Mouse (Mus musculus): Measurements from ENCODE around the gene Rnf220.

Rnf220 gene

GRCm38 (mm10) chr4:117434336-117434735 lies 62.5 kb downstream of the Rnf220 start:
- no peak for DNase-seq

- DNase-seq = no peak
These were observed 67.2 kb downstream of the Rnf220 start for GRCm38 (mm10) chr4:117429604-117430003.

- DNase-seq = no peak
These were observed 69.3 kb downstream of the Rnf220 start for GRCm38 (mm10) chr4:117427540-117427939.

- no peak for DNase-seq
These were observed 75.8 kb downstream of the Rnf220 start for GRCm38 (mm10) chr4:117421077-117421476.

GRCm38 (mm10) chr4:117416827-117417226 lies 80.0 kb downstream of the Rnf220 start:
- DNase-seq = no peak

GRCm38 (mm10) chr4:117410049-117410410 lies 86.8 kb downstream of the Rnf220 start:
- no peak for DNase-seq

GRCm38 (mm10) chr4:117409144-117410048 lies 87.5 kb downstream of the Rnf220 start:
- peak; percentile 40 for DNase-seq

- no peak for DNase-seq
These were observed 88.9 kb downstream of the Rnf220 start for GRCm38 (mm10) chr4:117407945-117408344.

- DNase-seq = peak; percentile 56
These were observed 90.9 kb downstream of the Rnf220 start for GRCm38 (mm10) chr4:117405999-117406398.

GRCm38 (mm10) chr4:117405211-117405610 lies 91.6 kb downstream of the Rnf220 start:
- DNase-seq = no peak

GRCm38 (mm10) chr4:117403411-117403810 lies 93.4 kb downstream of the Rnf220 start:
- no peak for DNase-seq

GRCm38 (mm10) chr4:117397128-117397527 lies 99.7 kb downstream of the Rnf220 start:
- DNase-seq = peak; percentile 14

- DNase-seq = no peak
These were observed 103.8 kb downstream of the Rnf220 start for GRCm38 (mm10) chr4:117393027-117393426.

- no peak for DNase-seq
These were observed 104.5 kb downstream of the Rnf220 start for GRCm38 (mm10) chr4:117392391-117392790.

GRCm38 (mm10) chr4:117391966-117392365 lies 104.9 kb downstream of the Rnf220 start:
- DNase-seq = no peak

- no peak for DNase-seq
These were observed 105.7 kb downstream of the Rnf220 start for GRCm38 (mm10) chr4:117390850-117391795.

- no peak for DNase-seq
These were observed 107.4 kb downstream of the Rnf220 start for GRCm38 (mm10) chr4:117389264-117390054.

GRCm38 (mm10) chr4:117385247-117385646 lies 111.6 kb downstream of the Rnf220 start:
- no peak for DNase-seq

GRCm38 (mm10) chr4:117381846-117382245 lies 115.0 kb downstream of the Rnf220 start:
- DNase-seq = no peak

GRCm38 (mm10) chr4:117380558-117380935 lies 116.3 kb downstream of the Rnf220 start:
- DNase-seq = no peak

GRCm38 (mm10) chr4:117379803-117380557 lies 116.9 kb downstream of the Rnf220 start:
- DNase-seq = no peak

GRCm38 (mm10) chr4:117374078-117374540 lies 122.7 kb downstream of the Rnf220 start:
- DNase-seq = no peak
